Mouse (Mus musculus): ENCODE data around the gene Gata1.
"Not testable (repeated sequence)": the region's sequence is repeated elsewhere in the genome, so short reads cannot be mapped to it uniquely, and the experiment has no call there.

Gene Gata1

DNA sequence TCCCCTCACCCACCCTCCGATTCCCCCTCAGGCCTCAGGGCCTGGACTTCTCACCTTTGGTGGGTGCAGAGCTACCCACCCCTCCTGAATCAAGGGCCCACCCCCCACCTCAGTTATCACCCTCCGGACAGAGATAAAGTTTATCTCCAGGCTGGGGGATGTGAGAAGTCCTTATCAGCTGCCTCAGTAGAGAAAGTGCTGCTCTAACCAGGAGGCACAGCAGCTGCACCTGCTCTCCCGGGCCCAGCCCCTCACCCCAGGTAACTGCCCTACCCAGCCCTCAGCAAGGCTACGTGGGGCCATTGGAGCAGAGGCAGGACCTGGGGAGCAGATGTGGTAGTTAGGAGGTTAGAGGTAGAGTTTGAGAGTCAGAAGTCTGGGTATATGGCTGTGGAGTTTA lies 11.7 kb downstream of the Gata1 start:
- DNase-seq (ENCODE audit: extremely low spot score, low spot score): no peak

GRCm38 (mm10) chrX:7963829-7964626 lies 13.8 kb downstream of the Gata1 start:
- no peak for DNase-seq (ENCODE audit: extremely low spot score, low spot score)

- no peak for DNase-seq (ENCODE audit: extremely low spot score, low spot score)
Measured at GRCm38 (mm10) chrX:7958868-7959267, 19.0 kb downstream of the Gata1 start.

DNA sequence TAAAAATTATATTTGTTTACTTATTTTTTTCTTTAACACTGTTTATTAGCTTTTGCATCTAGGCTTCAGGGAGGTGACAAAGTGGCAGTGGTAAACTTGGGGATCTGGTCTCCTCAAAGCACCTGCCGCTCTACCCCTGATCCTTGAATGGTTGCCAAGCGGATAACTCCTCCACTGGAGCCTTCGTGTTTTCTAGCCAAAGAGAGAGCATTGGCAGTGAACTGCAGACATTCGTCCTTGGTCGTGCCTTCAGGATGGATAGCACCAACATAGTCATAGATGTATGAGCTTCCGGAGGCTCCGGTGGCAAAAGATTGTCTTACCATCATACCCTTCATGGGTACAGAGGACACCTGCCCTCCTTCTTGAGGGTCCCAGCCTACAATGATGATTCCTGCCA lies 27.8 kb downstream of the Gata1 start:
- DNase-seq (ENCODE audit: extremely low spot score, low spot score): no peak

DNA sequence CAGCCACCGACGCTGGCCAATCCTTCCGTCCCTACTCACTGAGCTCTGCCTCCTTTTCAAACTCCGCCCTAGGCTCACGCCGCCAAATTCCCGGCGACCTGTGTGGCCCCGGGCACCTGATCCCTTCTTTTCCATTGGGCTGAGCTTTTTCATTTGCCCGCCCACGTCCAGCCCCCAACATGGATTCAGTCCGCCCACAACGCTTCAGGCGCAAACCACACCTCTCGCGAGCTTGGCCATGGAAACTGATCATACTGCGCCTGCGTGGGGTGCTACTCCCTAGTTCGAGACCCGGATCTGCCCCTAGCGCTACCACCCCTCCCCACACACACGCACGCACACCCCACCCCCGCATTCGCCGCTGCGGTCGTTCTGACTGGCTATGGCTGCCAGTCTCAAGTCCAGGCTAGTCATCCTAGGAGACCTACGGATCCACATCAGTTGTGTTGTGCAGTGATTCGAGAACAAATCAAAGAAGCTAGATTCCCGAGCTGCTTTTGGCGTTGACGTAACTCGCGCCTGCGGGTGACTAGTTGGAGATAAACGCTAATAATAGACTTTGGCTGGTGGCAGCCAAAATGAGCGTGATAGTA lies 29.9 kb downstream of the Gata1 start:
- peak; percentile 88 for DNase-seq (ENCODE audit: extremely low spot score, low spot score)

DNA sequence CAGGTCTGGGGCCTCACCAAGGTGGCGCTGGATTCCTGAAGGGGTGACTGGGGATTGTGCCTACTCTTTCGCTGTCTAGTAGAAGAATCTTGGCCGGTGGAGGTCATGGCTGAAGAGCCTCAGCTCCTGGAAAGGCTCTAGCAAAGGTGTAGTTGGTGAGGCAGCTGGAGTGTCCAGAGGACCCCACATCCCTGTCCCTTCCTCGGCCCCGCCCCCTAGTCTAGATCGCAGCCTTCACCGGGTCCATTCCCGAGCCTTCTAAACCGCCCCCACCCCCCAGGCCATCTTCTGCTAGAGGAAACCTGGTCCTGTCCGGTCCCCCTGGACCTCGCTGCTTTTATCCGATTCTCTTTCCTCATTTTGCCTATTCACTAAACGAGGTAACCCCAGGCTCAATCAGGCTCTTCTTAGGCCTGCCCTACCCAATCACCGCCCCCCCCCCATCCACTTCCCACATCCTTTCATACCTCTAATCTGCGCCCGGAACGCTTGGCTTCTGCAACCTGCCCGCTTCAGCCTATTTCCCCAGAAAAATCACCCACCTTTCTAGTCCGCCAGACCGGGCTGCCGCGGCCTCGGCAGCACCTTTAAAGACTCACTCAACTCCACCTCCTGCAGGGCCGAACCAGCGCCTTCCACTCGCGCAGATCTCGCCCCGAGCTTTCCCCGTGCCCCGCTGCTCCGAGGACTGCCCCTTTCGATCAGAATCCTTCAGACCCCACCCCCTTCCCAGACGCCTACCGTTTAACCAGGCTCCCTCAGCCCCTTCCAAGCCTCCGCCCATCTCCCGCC lies 30.6 kb downstream of the Gata1 start, which contains the start of gene Hdac6:
Gene Hdac6, minus strand, starts transcription at position 782 of the 792 bp plus-strand sequence.
- peak; percentile 24 for DNase-seq (ENCODE audit: extremely low spot score, low spot score)

- DNase-seq (ENCODE audit: extremely low spot score, low spot score): no peak
Measured at GRCm38 (mm10) chrX:7945618-7946017, 32.3 kb downstream of the Gata1 start.

GRCm38 (mm10) chrX:7937667-7938066 lies 40.2 kb downstream of the Gata1 start:
- no peak for DNase-seq (ENCODE audit: extremely low spot score, low spot score)

- no peak for DNase-seq (ENCODE audit: extremely low spot score, low spot score)
Measured at GRCm38 (mm10) chrX:7936874-7937273, 41.0 kb downstream of the Gata1 start.

GRCm38 (mm10) chrX:7928270-7928790 lies 49.5 kb downstream of the Gata1 start, which contains the start of gene Eras:
TSS of gene Eras (minus strand) at chrX:7928607.
- no peak for DNase-seq (ENCODE audit: extremely low spot score, low spot score)

DNA sequence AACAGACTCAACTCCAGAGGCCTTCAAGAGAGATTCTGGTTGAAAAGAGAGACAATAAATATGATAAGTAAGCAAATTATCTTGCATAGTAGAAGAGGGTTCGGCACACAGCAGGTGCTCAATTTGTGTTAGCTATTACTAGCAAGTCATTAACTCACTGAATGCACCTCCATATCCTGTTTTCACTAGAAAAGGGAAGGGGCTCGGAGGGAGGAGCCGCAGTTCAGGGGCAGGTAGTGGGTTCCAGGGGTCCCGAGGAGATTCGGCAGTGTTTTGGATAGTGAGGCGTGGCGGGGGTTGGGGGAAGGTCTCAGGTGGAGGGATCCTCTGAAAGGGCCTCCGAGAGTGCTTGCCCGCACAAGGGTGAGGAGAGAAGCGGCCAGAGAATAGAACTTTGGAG lies 50.8 kb downstream of the Gata1 start:
- no peak for DNase-seq (ENCODE audit: extremely low spot score, low spot score)

GRCm38 (mm10) chrX:7926266-7926665 lies 51.6 kb downstream of the Gata1 start:
- DNase-seq (ENCODE audit: extremely low spot score, low spot score): no peak

DNA sequence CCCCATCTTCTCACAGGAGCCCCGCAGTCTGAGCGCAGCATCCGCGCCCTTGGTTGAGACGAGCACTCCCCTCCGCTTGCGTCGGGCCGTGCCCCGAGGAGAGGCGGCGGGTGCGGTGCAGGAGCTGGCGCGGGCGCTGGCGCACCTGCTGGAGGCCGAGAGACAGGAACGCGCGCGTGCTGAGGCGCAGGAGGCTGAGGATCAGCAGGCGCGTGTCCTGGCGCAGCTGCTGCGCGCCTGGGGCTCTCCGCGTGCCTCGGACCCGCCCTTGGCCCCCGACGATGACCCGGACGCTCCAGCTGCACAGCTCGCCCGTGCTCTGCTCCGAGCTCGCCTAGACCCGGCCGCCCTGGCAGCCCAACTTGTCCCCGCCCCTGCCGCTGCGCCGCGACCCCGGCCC lies 55.8 kb downstream of the Gata1 start:
- DNase-seq (ENCODE audit: extremely low spot score, low spot score): peak; percentile 35

GRCm38 (mm10) chrX:7919601-7920383 lies 58.1 kb downstream of the Gata1 start, which contains the start of gene Pcsk1n:
TSS of gene Pcsk1n (plus strand) at chrX:7919822.
- peak; percentile 42 for DNase-seq (ENCODE audit: extremely low spot score, low spot score)

- DNase-seq (ENCODE audit: extremely low spot score, low spot score): not testable (repeated sequence)
Measured at GRCm38 (mm10) chrX:7917960-7918359, 59.9 kb downstream of the Gata1 start.

GRCm38 (mm10) chrX:7915669-7916068 lies 62.2 kb downstream of the Gata1 start:
- DNase-seq (ENCODE audit: extremely low spot score, low spot score): not testable (repeated sequence)

DNA sequence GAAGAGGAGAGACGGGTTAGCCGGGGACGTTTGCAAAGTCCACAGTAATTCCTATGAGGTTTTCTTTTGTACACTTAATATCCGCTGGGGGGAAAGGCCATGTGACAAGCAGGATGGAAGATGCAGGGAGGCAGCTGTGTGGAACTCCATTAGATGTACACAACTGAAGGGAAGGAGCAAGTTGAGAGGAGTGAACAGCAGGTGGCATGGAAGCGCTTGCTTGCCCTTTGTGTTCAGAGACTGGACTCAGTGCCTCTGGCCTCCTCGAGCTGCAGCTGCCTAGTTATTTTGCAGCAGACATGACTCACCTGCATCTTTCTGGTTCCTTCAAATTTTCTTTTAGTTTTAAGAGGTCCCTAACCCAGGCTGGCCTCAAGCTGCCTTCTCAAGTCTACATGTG lies 67.4 kb downstream of the Gata1 start:
- DNase-seq (ENCODE audit: extremely low spot score, low spot score): no peak

Measured in neural tube, embryonic 10.5 days (tissue).